In the genomic region with DNA sequence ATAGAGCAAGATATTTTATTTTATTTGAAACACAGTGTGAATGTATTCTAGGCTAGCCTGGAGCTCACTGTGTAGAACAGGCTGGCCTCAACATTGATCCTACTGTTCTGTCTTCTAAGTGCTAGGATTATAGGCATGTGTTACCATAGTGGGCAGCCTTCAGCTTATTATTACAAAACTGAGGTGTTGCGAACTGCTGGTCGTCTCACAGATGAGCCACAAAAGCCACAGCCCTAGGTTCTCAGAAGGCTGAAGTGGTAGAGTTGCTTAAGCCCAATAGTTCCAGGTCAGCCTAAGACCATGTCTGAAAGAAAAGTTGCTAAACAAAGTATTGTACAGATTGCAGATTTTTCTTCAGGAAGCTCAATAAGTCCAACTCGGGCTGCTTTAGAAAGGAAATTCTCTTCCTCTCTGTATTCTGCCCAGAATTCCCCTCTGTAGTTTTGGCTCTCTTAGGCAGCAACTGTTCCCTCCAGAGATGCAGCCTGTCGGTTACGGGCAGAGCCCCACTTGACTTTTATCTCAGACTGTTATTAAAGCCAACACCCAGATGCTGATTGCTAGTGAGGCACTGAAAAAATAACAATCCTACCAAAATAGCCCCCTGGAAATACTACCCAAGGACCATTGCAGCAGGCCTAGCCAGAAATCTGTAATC, we compare ENCODE assay signal across 15 mouse cellular contexts. TPM values are rescaled to one million over a fixed set of nuclear protein-coding genes. Genes with fewer than 3 reads are reported as not detected.
DNase-seq lines count a peak whose midpoint lies in the region; ATAC-seq and TF ChIP-seq lines count a peak whose summit lies in the region.
"Had no signal": no experiment of that assay in that cellular context is flagged by ENCODE, and none has a peak within 500 bp of the region (broad histone marks: within the 10 kb centered on the region; RNA-seq: fewer than 3 reads in every experiment).

No protein-coding gene starts in this region.

- no peaks in the 10 kb centered on the region for H3K9me3 ChIP-seq in heart, embryonic 16.5 days (replicated peaks; ENCODE audit: control insufficient read depth, low read length)
- H3K9me3 ChIP-seq in liver, postnatal 0 days (ENCODE audit: low read length): no peaks in the 10 kb centered on the region
- H3K9me3 ChIP-seq: embryonic facial prominence, embryonic 12.5 days; limb, embryonic 12.5 days; midbrain, embryonic 13.5 days had no signal

- TF ChIP-seq EP300 in liver, postnatal 0 days (IDR thresholded peaks at IDR 0.05; ENCODE audit: low read depth): no peak

- peak overlapping the region; percentile 44 for H3K27ac ChIP-seq in heart, embryonic 16.5 days (ENCODE audit: low read length)
- H3K27ac ChIP-seq in brown adipose tissue, adult 24 weeks (replicated peaks; ENCODE audit: low read depth, low read length): 0 out of 2 replicates have a peak overlapping the region, but pooled peaks have one; percentile 21
- H3K27ac ChIP-seq in liver, postnatal 0 days (ENCODE audit: low read depth): no peak overlapping the region
- H3K27ac ChIP-seq: embryonic facial prominence, embryonic 12.5 days; limb, embryonic 12.5 days; midbrain, embryonic 13.5 days had no signal

- H3K36me3 ChIP-seq in heart, embryonic 16.5 days (ENCODE audit: control insufficient read depth, insufficient read depth): no peaks in the 10 kb centered on the region
- H3K36me3 ChIP-seq in liver, postnatal 0 days (replicated peaks; ENCODE audit: insufficient read depth, low read length): no peaks in the 10 kb centered on the region
- H3K36me3 ChIP-seq: embryonic facial prominence, embryonic 12.5 days; limb, embryonic 12.5 days; midbrain, embryonic 13.5 days had no signal

- ATAC-seq in heart, embryonic 16.5 days (replicated peaks; ENCODE audit: extremely low read depth, insufficient read depth, low FRiP score): no peak
- no peak for ATAC-seq in liver, postnatal 0 days
- ATAC-seq: midbrain, embryonic 13.5 days had no signal

- 38% methylated on average over 5 of the region's 5 CpGs for WGBS in heart, embryonic 16.5 days
- WGBS in liver, postnatal 0 days (ENCODE audit: insufficient replicate concordance): 45% methylated on average over 5 of the region's 5 CpGs

- no peak for TF ChIP-seq CTCF in liver, postnatal 0 days (IDR thresholded peaks at IDR 0.05; ENCODE audit: low read depth)

- no peak overlapping the region for H3K9ac ChIP-seq in heart, embryonic 16.5 days (ENCODE audit: low read length)
- no peak overlapping the region for H3K9ac ChIP-seq in liver, postnatal 0 days (replicated peaks)
- H3K9ac ChIP-seq: embryonic facial prominence, embryonic 12.5 days; limb, embryonic 12.5 days; midbrain, embryonic 13.5 days had no signal

- DNase-seq in heart, postnatal 4 days: no peak
- peak; percentile 52 for DNase-seq in gonadal fat pad, adult 2 months (ENCODE audit: low read depth)
- DNase-seq in liver, postnatal 0 days: no peak
- no peak for DNase-seq in cerebellum, postnatal 36 days
- DNase-seq in right cerebral cortex, adult 18-20 months: no peak
- no peak for DNase-seq in adrenal gland, postnatal 4 days (ENCODE audit: low spot score in 2 of 2)
- DNase-seq: cerebellum, adult 11 months; kidney, adult 2 months; right cerebral cortex, postnatal 25 days had no signal

- peaks cover 27% of the 10 kb centered on the region for H3K4me1 ChIP-seq in heart, embryonic 16.5 days (ENCODE audit: control insufficient read depth, insufficient read depth, low read length)
- peaks cover 21% of the 10 kb centered on the region for H3K4me1 ChIP-seq in brown adipose tissue, adult 24 weeks (ENCODE audit: control insufficient read depth, insufficient read depth, insufficient read length, low read length)
- peaks cover 21% of the 10 kb centered on the region for H3K4me1 ChIP-seq in liver, postnatal 0 days (ENCODE audit: insufficient read depth)
- H3K4me1 ChIP-seq: embryonic facial prominence, embryonic 12.5 days; limb, embryonic 12.5 days had no signal

- H3K4me2 ChIP-seq in heart, embryonic 16.5 days (ENCODE audit: low read depth, low read length): 0 out of 2 replicates have a peak overlapping the region, but pooled peaks have one; percentile 7
- H3K4me2 ChIP-seq in liver, postnatal 0 days (ENCODE audit: low read depth, low read length): peak overlapping the region; percentile 10; the same call in 1 of the 2 replicates
- H3K4me2 ChIP-seq: embryonic facial prominence, embryonic 12.5 days; limb, embryonic 12.5 days; midbrain, embryonic 13.5 days had no signal

- H3K4me3 ChIP-seq in heart, embryonic 16.5 days (ENCODE audit: low read length): no peak overlapping the region
- no peak overlapping the region for H3K4me3 ChIP-seq in brown adipose tissue, adult 24 weeks (ENCODE audit: insufficient read depth, low read depth, low read length)
- no peak overlapping the region for H3K4me3 ChIP-seq in liver, postnatal 0 days (ENCODE audit: low read depth, low read length)
- H3K4me3 ChIP-seq: embryonic facial prominence, embryonic 12.5 days; limb, embryonic 12.5 days; midbrain, embryonic 13.5 days; myocyte had no signal

- no peaks in the 10 kb centered on the region for H3K27me3 ChIP-seq in heart, embryonic 16.5 days (ENCODE audit: control insufficient read depth, insufficient read depth, low read length)
- no peaks in the 10 kb centered on the region for H3K27me3 ChIP-seq in liver, postnatal 0 days (ENCODE audit: insufficient read depth, low read length)
- H3K27me3 ChIP-seq: embryonic facial prominence, embryonic 12.5 days; limb, embryonic 12.5 days; midbrain, embryonic 13.5 days had no signal

RNA-seq across cellular contexts. Expression of gene Lmtk2, which starts 14.9 kb away (rescaled TPM):
- 3.5 and 4.1 TPM in 2 replicates for polyA plus RNA-seq in heart, embryonic 16.5 days (2015; fragmentation: Nextera tagmentation; extraction: Ambion mirVana)
- total RNA-seq in heart, postnatal 4 days (2021): 10 to 100 TPM; 19.0 to 20.8 TPM
- 18.5 and 18.8 TPM in 2 replicates for polyA plus RNA-seq in brown adipose tissue, adult 24 weeks (2012; ENCODE audit: insufficient read depth, insufficient read length, missing spikeins)
- 11.7 and 13.1 TPM in 2 replicates for polyA plus RNA-seq in gonadal fat pad, adult 2 months (2012; rRNA removed)
- polyA plus RNA-seq in liver, postnatal 0 days (2015; fragmentation: Nextera tagmentation; extraction: Ambion mirVana): 1.1 and 1.2 TPM in 2 replicates
- total RNA-seq in adrenal gland, postnatal 4 days (2021): 10 to 100 TPM; 26.1 to 26.2 TPM
